In genomic region chr15:102235371-102236027, GRCm38 (mm10) we compare ENCODE assay signal across 8 mouse cellular contexts. TPM values are rescaled to one million over a fixed set of nuclear protein-coding genes. Genes with fewer than 3 reads are reported as not detected.
DNase-seq lines count a peak whose midpoint lies in the region; ATAC-seq and TF ChIP-seq lines count a peak whose summit lies in the region.

No protein-coding gene starts in this region.

- H3K4me2 ChIP-seq in forebrain, postnatal 0 days (ENCODE audit: low read depth) = no peak overlapping the region
- H3K4me2 ChIP-seq in heart, embryonic 14.5 days (ENCODE audit: low read length) = peak overlapping the region; percentile 27
- H3K4me2 ChIP-seq in liver, embryonic 12.5 days = peak overlapping the region; percentile 51

- H3K27me3 ChIP-seq in forebrain, embryonic 10.5 days (ENCODE audit: poor library complexity, severe bottlenecking) = peaks cover 11% of the 10 kb centered on the region
- H3K27me3 ChIP-seq in forebrain, postnatal 0 days (ENCODE audit: insufficient read depth, low read length) = no peaks in the 10 kb centered on the region
- H3K27me3 ChIP-seq in E14TG2a.4 (ENCODE audit: insufficient read depth, low read length) = no peaks in the 10 kb centered on the region
- no peaks in the 10 kb centered on the region; the same call in 1 of the 2 replicates for H3K27me3 ChIP-seq in heart, embryonic 14.5 days (ENCODE audit: control insufficient read depth, insufficient read depth, low read length)
- peaks cover 27% of the 10 kb centered on the region for H3K27me3 ChIP-seq in liver, embryonic 12.5 days (replicated peaks)

- H3K9ac ChIP-seq in forebrain, postnatal 0 days = no peak overlapping the region
- peak overlapping the region; percentile 34; the same call in 1 of the 2 replicates for H3K9ac ChIP-seq in heart, embryonic 14.5 days (ENCODE audit: low read length)
- H3K9ac ChIP-seq in liver, embryonic 12.5 days = no peak overlapping the region

- ATAC-seq in forebrain, postnatal 0 days = no peak
- no peak for ATAC-seq in heart, embryonic 14.5 days (ENCODE audit: insufficient number of reproducible peaks, insufficient read depth, low FRiP score, low read depth)
- ATAC-seq in liver, embryonic 12.5 days = no peak

- no peak for TF ChIP-seq CTCF in forebrain, postnatal 0 days (IDR thresholded peaks at IDR 0.05; ENCODE audit: low read depth)
- TF ChIP-seq CTCF in E14TG2a.4 (conservative IDR thresholded peaks at IDR 0.05; ENCODE audit: low read length) = no peak

- DNase-seq in forebrain, embryonic 10.5 days (ENCODE audit: extremely low spot score, low spot score) = no peak
- no peak for DNase-seq in forebrain, postnatal 0 days
- peak; percentile 26 to 50 for DNase-seq in thymus, postnatal 36 days
- DNase-seq in cerebellum, adult 8-10 months = no peak
- DNase-seq in adrenal gland, postnatal 4 days (ENCODE audit: low spot score in 2 of 2) = no peak

- peaks cover 29% of the 10 kb centered on the region for H3K36me3 ChIP-seq in forebrain, embryonic 10.5 days (replicated peaks)
- H3K36me3 ChIP-seq in forebrain, postnatal 0 days (ENCODE audit: insufficient read depth) = peaks cover 10% of the 10 kb centered on the region; the same call in 1 of the 2 replicates
- H3K36me3 ChIP-seq in E14TG2a.4 (ENCODE audit: insufficient read depth, low read length) = peaks cover 70% of the 10 kb centered on the region
- H3K36me3 ChIP-seq in heart, embryonic 14.5 days (ENCODE audit: control insufficient read depth, insufficient read depth, low read length) = peaks cover 12% of the 10 kb centered on the region; the same call in 1 of the 2 replicates
- H3K36me3 ChIP-seq in liver, embryonic 12.5 days = peaks cover 6% of the 10 kb centered on the region

- no peaks in the 10 kb centered on the region for H3K9me3 ChIP-seq in forebrain, embryonic 10.5 days
- H3K9me3 ChIP-seq in forebrain, postnatal 0 days (ENCODE audit: low read length) = no peaks in the 10 kb centered on the region
- H3K9me3 ChIP-seq in E14TG2a.4 (ENCODE audit: low read length) = no peaks in the 10 kb centered on the region
- H3K9me3 ChIP-seq in heart, embryonic 14.5 days (ENCODE audit: control insufficient read depth, low read length) = no peaks in the 10 kb centered on the region
- no peaks in the 10 kb centered on the region for H3K9me3 ChIP-seq in liver, embryonic 12.5 days (replicated peaks)

- 28% methylated on average over 21 of the region's 21 CpGs for WGBS in forebrain, embryonic 10.5 days
- WGBS in forebrain, postnatal 0 days = 17% methylated on average over 21 of the region's 21 CpGs
- 24% methylated on average over 21 of the region's 21 CpGs for WGBS in heart, embryonic 14.5 days
- WGBS in liver, embryonic 12.5 days (ENCODE audit: insufficient replicate concordance) = 29% methylated on average over 21 of the region's 21 CpGs

- peak overlapping the region; percentile 84 for H3K27ac ChIP-seq in forebrain, embryonic 10.5 days
- no peak overlapping the region for H3K27ac ChIP-seq in forebrain, postnatal 0 days (ENCODE audit: low read depth, low read length)
- no peak overlapping the region for H3K27ac ChIP-seq in heart, embryonic 14.5 days (replicated peaks in 1 of 2; ENCODE audit: control insufficient read depth in 1 of 2, insufficient read depth in 1 of 2, low read depth in 2 of 2, low read length in 2 of 2)
- H3K27ac ChIP-seq in liver, embryonic 12.5 days = peak overlapping the region; percentile 21; the same call in 1 of the 2 replicates

- peak overlapping the region; percentile 41 for H3K4me3 ChIP-seq in forebrain, embryonic 10.5 days
- H3K4me3 ChIP-seq in forebrain, postnatal 0 days (ENCODE audit: low read depth, low read length) = no peak overlapping the region
- peak overlapping the region; percentile 74 for H3K4me3 ChIP-seq in E14TG2a.4 (replicated peaks; ENCODE audit: low read length)
- no peak overlapping the region for H3K4me3 ChIP-seq in heart, embryonic 14.5 days (ENCODE audit: control insufficient read depth in 1 of 2, insufficient read depth in 1 of 2, low read depth in 1 of 2, low read length in 2 of 2)
- peak overlapping the region; percentile 24 for H3K4me3 ChIP-seq in liver, embryonic 12.5 days

- H3K4me1 ChIP-seq in forebrain, embryonic 10.5 days = peaks cover 47% of the 10 kb centered on the region
- no peaks in the 10 kb centered on the region for H3K4me1 ChIP-seq in forebrain, postnatal 0 days (ENCODE audit: insufficient read depth)
- peaks cover 97% of the 10 kb centered on the region for H3K4me1 ChIP-seq in E14TG2a.4 (replicated peaks; ENCODE audit: low read depth, low read length)
- peaks cover 0 to 3% of the 10 kb centered on the region in 2 experiments; a peak in 2 of 4 replicates for H3K4me1 ChIP-seq in heart, embryonic 14.5 days (ENCODE audit: control insufficient read depth in 2 of 2, insufficient read depth in 2 of 2, low read length in 2 of 2)
- H3K4me1 ChIP-seq in liver, embryonic 12.5 days = peaks cover 57% of the 10 kb centered on the region

RNA-seq across cellular contexts. Expression of gene Itgb7, which starts 3.8 kb away (rescaled TPM):
- polyA plus RNA-seq in forebrain, embryonic 10.5 days (2016; fragmentation: Nextera tagmentation; extraction: Ambion mirVana) = 0.42 and 0.55 TPM in 2 replicates
- total RNA-seq in forebrain, postnatal 0 days (2014; rRNA removed) = 0.31 and 2.4 TPM in 2 replicates
- polyA plus RNA-seq in forebrain, postnatal 0 days (2015; fragmentation: Nextera tagmentation; extraction: Ambion mirVana) = 0.50 and 0.75 TPM in 2 replicates
- polyA plus RNA-seq in heart, embryonic 14.5 days (2014; fragmentation: Nextera tagmentation; extraction: Ambion mirVana) = 0.65 and 1.4 TPM in 2 replicates
- 6.4 and 8.9 TPM in 2 replicates for polyA plus RNA-seq in liver, embryonic 12.5 days (2016; fragmentation: Nextera tagmentation; extraction: Ambion mirVana)
- 1 to 10 TPM; 1.1 to 3.6 TPM for total RNA-seq in adrenal gland, postnatal 4 days (2021)

RNA-seq across cellular contexts. Expression of gene Rarg, which starts 21.8 kb away (rescaled TPM):
- 27.5 and 31.3 TPM in 2 replicates for polyA plus RNA-seq in forebrain, embryonic 10.5 days (2016; fragmentation: Nextera tagmentation; extraction: Ambion mirVana)
- 6.5 and 12.3 TPM in 2 replicates for total RNA-seq in forebrain, postnatal 0 days (2014; rRNA removed)
- polyA plus RNA-seq in forebrain, postnatal 0 days (2015; fragmentation: Nextera tagmentation; extraction: Ambion mirVana) = 4.5 and 4.6 TPM in 2 replicates
- 6.7 and 7.6 TPM in 2 replicates for polyA plus RNA-seq in heart, embryonic 14.5 days (2014; fragmentation: Nextera tagmentation; extraction: Ambion mirVana)
- 4.4 and 4.9 TPM in 2 replicates for polyA plus RNA-seq in liver, embryonic 12.5 days (2016; fragmentation: Nextera tagmentation; extraction: Ambion mirVana)
- 10 to 100 TPM; 24.8 to 28.6 TPM for total RNA-seq in adrenal gland, postnatal 4 days (2021)

RNA-seq across cellular contexts. Expression of gene Csad, which starts 31.0 kb away (rescaled TPM):
- polyA plus RNA-seq in forebrain, embryonic 10.5 days (2016; fragmentation: Nextera tagmentation; extraction: Ambion mirVana) = 36.0 and 39.9 TPM in 2 replicates
- 46.2 and 47.8 TPM in 2 replicates for total RNA-seq in forebrain, postnatal 0 days (2014; rRNA removed)
- polyA plus RNA-seq in forebrain, postnatal 0 days (2015; fragmentation: Nextera tagmentation; extraction: Ambion mirVana) = 25.9 and 29.9 TPM in 2 replicates
- 35.1 and 36.4 TPM in 2 replicates for polyA plus RNA-seq in heart, embryonic 14.5 days (2014; fragmentation: Nextera tagmentation; extraction: Ambion mirVana)
- polyA plus RNA-seq in liver, embryonic 12.5 days (2016; fragmentation: Nextera tagmentation; extraction: Ambion mirVana) = 21.9 and 26.6 TPM in 2 replicates
- total RNA-seq in adrenal gland, postnatal 4 days (2021) = 100 to 1,000 TPM in 1 of 2 experiments, 10 to 100 TPM in 1; 90.0 to 106 TPM

RNA-seq across cellular contexts. Expression of gene Zfp740, which starts 32.5 kb away (rescaled TPM):
- polyA plus RNA-seq in forebrain, embryonic 10.5 days (2016; fragmentation: Nextera tagmentation; extraction: Ambion mirVana) = 71.7 and 72.7 TPM in 2 replicates
- 67.2 and 83.2 TPM in 2 replicates for total RNA-seq in forebrain, postnatal 0 days (2014; rRNA removed)
- 20.0 and 29.7 TPM in 2 replicates for polyA plus RNA-seq in forebrain, postnatal 0 days (2015; fragmentation: Nextera tagmentation; extraction: Ambion mirVana)
- polyA plus RNA-seq in heart, embryonic 14.5 days (2014; fragmentation: Nextera tagmentation; extraction: Ambion mirVana) = 27.1 and 28.4 TPM in 2 replicates
- 31.2 and 32.0 TPM in 2 replicates for polyA plus RNA-seq in liver, embryonic 12.5 days (2016; fragmentation: Nextera tagmentation; extraction: Ambion mirVana)
- total RNA-seq in adrenal gland, postnatal 4 days (2021) = 100 to 1,000 TPM; 131 to 134 TPM

RNA-seq across cellular contexts. Expression of gene Gm9918, which starts 34.9 kb away (rescaled TPM):
- 0.48 and 0.76 TPM in 2 replicates for polyA plus RNA-seq in forebrain, embryonic 10.5 days (2016; fragmentation: Nextera tagmentation; extraction: Ambion mirVana)
- total RNA-seq in forebrain, postnatal 0 days (2014; rRNA removed) = 0.15 TPM in 1 of 2 replicates, not detected in the other
- not detected in 2 replicates for polyA plus RNA-seq in forebrain, postnatal 0 days (2015; fragmentation: Nextera tagmentation; extraction: Ambion mirVana)
- 0.15 TPM in 1 of 2 replicates, not detected in the other for polyA plus RNA-seq in heart, embryonic 14.5 days (2014; fragmentation: Nextera tagmentation; extraction: Ambion mirVana)
- not detected in 2 replicates for polyA plus RNA-seq in liver, embryonic 12.5 days (2016; fragmentation: Nextera tagmentation; extraction: Ambion mirVana)
- under 1 TPM; 0.17 to 0.31 TPM for total RNA-seq in adrenal gland, postnatal 4 days (2021)

Comparison
In these comparisons a context has a peak if more than half of its experiments do, and no peak if none do; other contexts are left out.
1. H3K27ac ChIP-seq: peak in forebrain, embryonic 10.5 days (single experiment) and liver, embryonic 12.5 days (single experiment); none in forebrain, postnatal 0 days (single experiment) and heart, embryonic 14.5 days (0 of 2).
2. H3K4me3 ChIP-seq: peak in forebrain, embryonic 10.5 days (single experiment), E14TG2a.4 (single experiment) and liver, embryonic 12.5 days (single experiment); none in forebrain, postnatal 0 days (single experiment) and heart, embryonic 14.5 days (0 of 2).
3. DNase-seq: peak in thymus, postnatal 36 days (2 of 2); none in forebrain, embryonic 10.5 days (single experiment), forebrain, postnatal 0 days (single experiment), cerebellum, adult 8-10 months (single experiment) and adrenal gland, postnatal 4 days (0 of 2).